Comparison of ENCODE assay signal across 9 mouse cellular contexts in the genomic region with DNA sequence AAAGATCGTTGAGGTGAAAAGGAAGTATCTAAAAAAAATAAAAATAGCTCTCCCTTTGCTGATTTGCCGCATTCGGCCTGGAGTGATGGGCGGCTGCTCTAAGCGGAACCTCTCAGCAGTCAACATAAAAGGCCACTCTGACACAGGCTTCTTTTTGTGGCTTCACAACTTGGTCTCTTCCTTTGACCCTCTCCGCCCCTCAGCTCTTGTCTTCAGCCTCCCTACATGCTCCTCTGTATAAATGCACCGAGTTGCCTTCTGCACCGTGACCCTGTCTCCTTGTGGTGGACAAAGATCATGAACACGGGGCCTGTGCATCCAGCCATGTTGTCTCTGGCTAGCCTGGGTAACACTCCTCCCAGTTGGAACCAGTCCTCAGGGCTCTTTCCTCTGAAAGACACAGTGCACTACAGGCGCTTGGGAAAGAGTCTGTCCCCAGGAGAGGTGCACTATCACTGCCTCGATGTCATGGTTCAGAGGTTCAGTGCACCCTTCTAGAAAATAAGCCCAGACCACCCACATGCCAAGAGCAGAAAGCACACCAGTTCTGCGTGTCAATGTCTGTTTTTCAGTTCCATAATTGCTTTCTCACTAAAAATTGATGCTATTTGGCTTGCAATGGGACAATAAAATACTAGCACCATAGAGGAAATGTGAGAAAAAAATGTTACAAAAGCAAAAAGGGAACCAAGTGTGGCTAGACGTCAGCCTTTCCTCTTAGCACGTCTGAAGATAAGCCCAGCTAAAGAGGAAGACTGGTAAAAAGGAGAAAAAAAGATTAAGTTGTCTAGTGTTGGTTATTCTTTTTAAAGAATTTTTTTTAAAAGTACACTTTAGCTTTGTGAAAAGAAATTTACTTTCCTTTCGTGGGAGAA. TPM values are rescaled to one million over a fixed set of nuclear protein-coding genes. Genes with fewer than 3 reads are reported as not detected.
DNase-seq lines count a peak whose midpoint lies in the region; ATAC-seq lines count a peak whose summit lies in the region.
"Had no signal": no experiment of that assay in that cellular context is flagged by ENCODE, and none has a peak within 500 bp of the region (broad histone marks: within the 10 kb centered on the region; RNA-seq: fewer than 3 reads in every experiment).

No protein-coding gene starts in this region.

- intact Hi-C loops in gastrocnemius, postnatal 36 days (cut with DNase I) = loop anchor here (10.0 kb wide), 1 partner anchor 523 kb away; no protein-coding TSS in a partner anchor

- H3K4me1 ChIP-seq in embryonic facial prominence, embryonic 10.5 days = peaks cover 26% of the 10 kb centered on the region
- peaks cover 4% of the 10 kb centered on the region; the same call in 1 of the 2 replicates for H3K4me1 ChIP-seq in intestine, embryonic 16.5 days (ENCODE audit: control insufficient read depth, insufficient read depth, low read length)

- H3K9ac ChIP-seq in intestine, embryonic 16.5 days (ENCODE audit: low read depth, low read length) = no peak overlapping the region
- H3K9ac ChIP-seq: stomach, embryonic 15.5 days had no signal

- peak; percentile 69 for DNase-seq in layer of hippocampus, adult 9-11 months
- DNase-seq in layer of hippocampus, postnatal 10 days (ENCODE audit: low spot score in 2 of 2) = no peak
- peak; percentile 20 for DNase-seq in embryonic facial prominence, embryonic 10.5 days (ENCODE audit: low spot score)
- peak; percentile 56 for DNase-seq in kidney, postnatal 10 days
- peak; percentile 27 for DNase-seq in skeletal muscle tissue, adult 2 months (ENCODE audit: low read depth, low spot score)
- no peak for DNase-seq in gastrocnemius, postnatal 36 days

- no peak overlapping the region for H3K4me3 ChIP-seq in embryonic facial prominence, embryonic 10.5 days
- no peak overlapping the region for H3K4me3 ChIP-seq in intestine, embryonic 16.5 days (ENCODE audit: low read length)

- no peak overlapping the region for H3K4me2 ChIP-seq in intestine, embryonic 16.5 days (ENCODE audit: low read depth, low read length)

- H3K36me3 ChIP-seq in embryonic facial prominence, embryonic 10.5 days (replicated peaks) = no peaks in the 10 kb centered on the region
- no peaks in the 10 kb centered on the region for H3K36me3 ChIP-seq in intestine, embryonic 16.5 days (ENCODE audit: control insufficient read depth, insufficient read depth, low read length)
- H3K36me3 ChIP-seq: stomach, embryonic 15.5 days had no signal

- ATAC-seq in activated CD4-positive, CD25-positive, alpha-beta regulatory T cell, adult 4 months = peak; percentile 47
- no peak for ATAC-seq in intestine, embryonic 16.5 days

- H3K27ac ChIP-seq in embryonic facial prominence, embryonic 10.5 days (replicated peaks) = no peak overlapping the region; the same call in 1 of the 2 replicates
- H3K27ac ChIP-seq in intestine, embryonic 16.5 days (ENCODE audit: low read length) = no peak overlapping the region
- H3K27ac ChIP-seq: stomach, embryonic 15.5 days had no signal

- WGBS in embryonic facial prominence, embryonic 10.5 days = 31% methylated on average over 15 of the region's 15 CpGs
- WGBS in intestine, embryonic 16.5 days = 62% methylated on average over 15 of the region's 15 CpGs

- no peaks in the 10 kb centered on the region for H3K9me3 ChIP-seq in embryonic facial prominence, embryonic 10.5 days
- H3K9me3 ChIP-seq in intestine, embryonic 16.5 days (ENCODE audit: control insufficient read depth, low read length) = no peaks in the 10 kb centered on the region
- H3K9me3 ChIP-seq: stomach, embryonic 15.5 days had no signal

- H3K27me3 ChIP-seq in embryonic facial prominence, embryonic 10.5 days (replicated peaks; ENCODE audit: low read depth, poor library complexity, severe bottlenecking) = peaks cover 6% of the 10 kb centered on the region; the same call in 1 of the 2 replicates
- no peaks in the 10 kb centered on the region for H3K27me3 ChIP-seq in intestine, embryonic 16.5 days (replicated peaks; ENCODE audit: control insufficient read depth, insufficient read depth, low read length)
- H3K27me3 ChIP-seq: stomach, embryonic 15.5 days had no signal

RNA-seq across cellular contexts. Expression of gene Psma1, which starts 15.8 kb away (rescaled TPM):
- total RNA-seq in layer of hippocampus, postnatal 10 days (2021) = 100 to 1,000 TPM; 142 to 143 TPM
- polyA plus RNA-seq in activated CD4-positive, CD25-positive, alpha-beta regulatory T cell, adult 4 months (2017; shearing (Covaris generic)) = 100 to 1,000 TPM; 277 to 308 TPM
- 496 TPM in 2 replicates for polyA plus RNA-seq in embryonic facial prominence, embryonic 10.5 days (2016; fragmentation: Nextera tagmentation; extraction: Ambion mirVana)
- 330 and 361 TPM in 2 replicates for polyA plus RNA-seq in intestine, embryonic 16.5 days (2015; fragmentation: Nextera tagmentation; extraction: Ambion mirVana)
- total RNA-seq in gastrocnemius, postnatal 36 days (2021) = 10 to 100 TPM; 83.4 to 89.1 TPM

RNA-seq across cellular contexts. Expression of gene Copb1, which starts 37.2 kb away (rescaled TPM):
- 10 to 100 TPM; 69.2 to 70.5 TPM for total RNA-seq in layer of hippocampus, postnatal 10 days (2021)
- polyA plus RNA-seq in activated CD4-positive, CD25-positive, alpha-beta regulatory T cell, adult 4 months (2017; shearing (Covaris generic)) = 100 to 1,000 TPM; 114 to 121 TPM
- polyA plus RNA-seq in embryonic facial prominence, embryonic 10.5 days (2016; fragmentation: Nextera tagmentation; extraction: Ambion mirVana) = 97.0 and 102 TPM in 2 replicates
- polyA plus RNA-seq in intestine, embryonic 16.5 days (2015; fragmentation: Nextera tagmentation; extraction: Ambion mirVana) = 123 and 130 TPM in 2 replicates
- 10 to 100 TPM; 20.3 to 23.3 TPM for total RNA-seq in gastrocnemius, postnatal 36 days (2021)

Comparison
In these comparisons a context has a peak if more than half of its experiments do, and no peak if none do; other contexts are left out.
1. DNase-seq: peak in layer of hippocampus, adult 9-11 months (single experiment), embryonic facial prominence, embryonic 10.5 days (single experiment), kidney, postnatal 10 days (single experiment) and skeletal muscle tissue, adult 2 months (single experiment); none in layer of hippocampus, postnatal 10 days (0 of 2) and gastrocnemius, postnatal 36 days (0 of 2).